Mouse (Mus musculus): ENCODE data around the gene Olfr1344. TPM values are rescaled to one million over a fixed set of nuclear protein-coding genes. Genes with fewer than 3 reads are reported as not detected.

Gene Olfr1344
- polyA plus RNA-seq, 1 experiment from 2014 or later: not detected

Other genes starting within 250 kb of the Olfr1344 start
- gene Galp, start 241.6 kb upstream of the Olfr1344 start, polyA plus RNA-seq (2015; fragmentation: Nextera tagmentation; extraction: Ambion mirVana): not detected in 2 replicates
- gene Zscan5b, start 216.4 kb upstream of the Olfr1344 start, polyA plus RNA-seq (2015; fragmentation: Nextera tagmentation; extraction: Ambion mirVana): not detected in 2 replicates
- gene Epp13, start 186.0 kb upstream of the Olfr1344 start, polyA plus RNA-seq (2015; fragmentation: Nextera tagmentation; extraction: Ambion mirVana): not detected in 2 replicates
- gene Zfp667, start 152.1 kb upstream of the Olfr1344 start, polyA plus RNA-seq (2015; fragmentation: Nextera tagmentation; extraction: Ambion mirVana): 5.1 and 5.4 TPM in 2 replicates
- gene Zfp583, start 107.4 kb upstream of the Olfr1344 start, polyA plus RNA-seq (2015; fragmentation: Nextera tagmentation; extraction: Ambion mirVana): 2.8 and 2.9 TPM in 2 replicates
- 0.95 and 1.3 TPM in 2 replicates for gene Gm3854, start 94.9 kb upstream of the Olfr1344 start, polyA plus RNA-seq (2015; fragmentation: Nextera tagmentation; extraction: Ambion mirVana)
- gene Zfp78, start 75.4 kb upstream of the Olfr1344 start, polyA plus RNA-seq (2015; fragmentation: Nextera tagmentation; extraction: Ambion mirVana): 1.6 and 2.1 TPM in 2 replicates
- 6.1 and 7.6 TPM in 2 replicates for gene Zfp28, start 55.4 kb upstream of the Olfr1344 start, polyA plus RNA-seq (2015; fragmentation: Nextera tagmentation; extraction: Ambion mirVana)
- 0.11 and 0.39 TPM in 2 replicates for gene Smim17, start 40.0 kb upstream of the Olfr1344 start, polyA plus RNA-seq (2015; fragmentation: Nextera tagmentation; extraction: Ambion mirVana)
- gene Gm20715, start 28.4 kb upstream of the Olfr1344 start, polyA plus RNA-seq (2015; fragmentation: Nextera tagmentation; extraction: Ambion mirVana): not detected in 2 replicates
- gene Olfr1336, start 17.5 kb downstream of the Olfr1344 start, polyA plus RNA-seq (2015; fragmentation: Nextera tagmentation; extraction: Ambion mirVana): not detected in 2 replicates
- gene Olfr1346, start 28.4 kb downstream of the Olfr1344 start, polyA plus RNA-seq (2015; fragmentation: Nextera tagmentation; extraction: Ambion mirVana): not detected in 2 replicates
- not detected in 2 replicates for gene Olfr5, start 48.3 kb downstream of the Olfr1344 start, polyA plus RNA-seq (2015; fragmentation: Nextera tagmentation; extraction: Ambion mirVana)
- gene Olfr1347, start 61.1 kb downstream of the Olfr1344 start, polyA plus RNA-seq (2015; fragmentation: Nextera tagmentation; extraction: Ambion mirVana): not detected in 2 replicates
- not detected in 2 replicates for gene Olfr1348, start 70.1 kb downstream of the Olfr1344 start, polyA plus RNA-seq (2015; fragmentation: Nextera tagmentation; extraction: Ambion mirVana)
- gene Olfr1349, start 84.3 kb downstream of the Olfr1344 start, polyA plus RNA-seq (2015; fragmentation: Nextera tagmentation; extraction: Ambion mirVana): not detected in 2 replicates
- not detected in 2 replicates for gene Olfr1350, start 126.2 kb downstream of the Olfr1344 start, polyA plus RNA-seq (2015; fragmentation: Nextera tagmentation; extraction: Ambion mirVana)

All from intestine, embryonic 16.5 days (tissue).